Mouse (Mus musculus) lung, postnatal 0 days (tissue): ENCODE data around the gene Sphk2. TPM values are rescaled to one million over a fixed set of nuclear protein-coding genes. Genes with fewer than 3 reads are reported as not detected.

Experiments
- ATAC-seq: fragments of 200-750 bp; cut with Nextera tagmentation; 2 replicates; pipeline ENCODE4 v1.8.0; 2017; ENCODE audit warnings: moderate library complexity
- DNase-seq: peaks from one replicate; pipeline ENCODE4 v3.0.0-alpha.2; 2016; ENCODE audit warnings: low spot score
- H3K27ac ChIP-seq: fragments of 300-500 bp; sonication (generic); 2 replicates; pipeline ENCODE4 v1.5.1; 2014; ENCODE audit warnings: antibody characterized with exemption, mild to moderate bottlenecking, low read length, mixed read lengths
- H3K27me3 ChIP-seq: fragments of 300-500 bp; sonication (generic); replicated peaks from 2 replicates; pipeline ENCODE4 v1.6.1; 2014; ENCODE audit warnings: low read length, mixed read lengths; ENCODE audit not compliant: insufficient read depth
- H3K36me3 ChIP-seq: fragments of 300-500 bp; sonication (generic); 2 replicates; pipeline ENCODE4 v1.6.1; 2014; ENCODE audit warnings: low read length, mixed read lengths; ENCODE audit not compliant: insufficient read depth
- H3K4me1 ChIP-seq: fragments of 300-500 bp; sonication (generic); 2 replicates; pipeline ENCODE4 v1.6.1; 2014; ENCODE audit warnings: antibody characterized with exemption, low read depth, low read length, mixed read lengths; ENCODE audit not compliant: insufficient read depth
- H3K4me2 ChIP-seq: fragments of 300-500 bp; sonication (generic); replicated peaks from 2 replicates; pipeline ENCODE4 v1.6.1; 2014; ENCODE audit warnings: low read depth, mild to moderate bottlenecking, low read length, moderate library complexity, mixed read lengths
- H3K4me3 ChIP-seq: fragments of 300-500 bp; sonication (generic); 2 replicates; pipeline ENCODE4 v1.5.1; 2014; ENCODE audit warnings: low read depth, low read length
- H3K9ac ChIP-seq: fragments of 300-500 bp; sonication (generic); replicated peaks from 2 replicates; pipeline ENCODE4 v1.6.1; 2014; ENCODE audit warnings: low read depth, mild to moderate bottlenecking
- H3K9me3 ChIP-seq: fragments of 300-500 bp; sonication (generic); 2 replicates; pipeline ENCODE4 v1.6.1; 2016; ENCODE audit warnings: low read length, mixed read lengths
- CTCF ChIP-seq: IDR thresholded peaks from 2 replicates; pipeline ENCODE4 v1.5.1; 2016; ENCODE audit warnings: antibody characterized with exemption, mild to moderate bottlenecking
- EP300 ChIP-seq: IDR thresholded peaks from 2 replicates; pipeline ENCODE4 v1.6.1; 2016; ENCODE audit warnings: antibody characterized with exemption, mild to moderate bottlenecking, control low read depth
- WGBS: fragments of 180-500 bp; shearing (Covaris S2); extraction: QIAGEN DNeasy Blood & Tissue Kit; methylation state at CpG from one replicate; pipeline ENCODE4 v1.1.7; 2014; 5-methylcytosine and 5-hydroxymethylcytosine counted together
- polyA plus RNA-seq: library from polyadenylated mRNA; unstranded; fragments of >200 nt; fragmentation: Nextera tagmentation; extraction: Ambion mirVana; gene quantifications from 2 replicates; pipeline ENCODE4 v1.2.1, GENCODE M21; 2015

Gene Sphk2
- polyA plus RNA-seq, 1 experiment from 2014 or later = 18.2 TPM

GRCm38 (mm10) chr7:45750162-45750561 lies 32.4 kb upstream of the Sphk2 start:
- no peak for DNase-seq
- H3K4me3 ChIP-seq = no peak overlapping the region
- no peak overlapping the region for H3K9ac ChIP-seq
- H3K27me3 ChIP-seq = no peaks in the 10 kb centered on the region
- H3K36me3 ChIP-seq = no peaks in the 10 kb centered on the region
- no peaks in the 10 kb centered on the region for H3K9me3 ChIP-seq
- ATAC-seq = no peak
- H3K4me2 ChIP-seq = no peak overlapping the region
- TF ChIP-seq CTCF = no peak
- no peak overlapping the region for H3K27ac ChIP-seq
- H3K4me1 ChIP-seq = no peaks in the 10 kb centered on the region
- 60% methylated on average over 9 of the region's 9 CpGs for WGBS

GRCm38 (mm10) chr7:45749401-45749800 lies 31.6 kb upstream of the Sphk2 start:
- Histone ChIP-seq H3K9ac (no peak overlapping the region), H3K36me3 (no peaks in the 10 kb centered on the region), H3K4me1 (no peaks in the 10 kb centered on the region), H3K27me3 (no peaks in the 10 kb centered on the region), H3K4me2 (no peak overlapping the region), H3K9me3 (no peaks in the 10 kb centered on the region), H3K4me3 (no peak overlapping the region), H3K27ac (no peak overlapping the region)
- TF ChIP-seq CTCF = no peak
- TF ChIP-seq EP300 = no peak
- 31% methylated on average over 9 of the region's 10 CpGs for WGBS
- ATAC-seq (no peak), DNase-seq (no peak)

GRCm38 (mm10) chr7:45748110-45748509 lies 30.3 kb upstream of the Sphk2 start:
- Histone ChIP-seq H3K4me3 (no peak overlapping the region), H3K27me3 (no peaks in the 10 kb centered on the region), H3K4me2 (no peak overlapping the region), H3K36me3 (no peaks in the 10 kb centered on the region), H3K9ac (no peak overlapping the region), H3K4me1 (no peaks in the 10 kb centered on the region), H3K27ac (no peak overlapping the region), H3K9me3 (no peaks in the 10 kb centered on the region)
- TF ChIP-seq CTCF = no peak
- TF ChIP-seq EP300 = no peak
- DNase-seq (no peak), ATAC-seq (peak; percentile 53)
- 48% methylated on average over 7 of the region's 7 CpGs for WGBS

- H3K27me3 ChIP-seq = no peaks in the 10 kb centered on the region
- DNase-seq (no peak), ATAC-seq (no peak)
- H3K4me3 ChIP-seq = no peak overlapping the region
- no peaks in the 10 kb centered on the region for H3K9me3 ChIP-seq
- no peaks in the 10 kb centered on the region for H3K4me1 ChIP-seq
- H3K4me2 ChIP-seq = no peak overlapping the region
- WGBS = 81% methylated on average over 5 of the region's 5 CpGs
- no peaks in the 10 kb centered on the region for H3K36me3 ChIP-seq
- H3K27ac ChIP-seq = no peak overlapping the region
- TF ChIP-seq CTCF = no peak
- no peak for TF ChIP-seq EP300
- H3K9ac ChIP-seq = no peak overlapping the region
These were observed 29.6 kb upstream of the Sphk2 start for GRCm38 (mm10) chr7:45747450-45747849.

GRCm38 (mm10) chr7:45746518-45746917 lies 28.7 kb upstream of the Sphk2 start:
- no peaks in the 10 kb centered on the region for H3K27me3 ChIP-seq
- no peaks in the 10 kb centered on the region for H3K4me1 ChIP-seq
- no peaks in the 10 kb centered on the region for H3K9me3 ChIP-seq
- H3K36me3 ChIP-seq = no peaks in the 10 kb centered on the region
- TF ChIP-seq EP300 (no peak), CTCF (peak; percentile 58)
- no peak for DNase-seq
- no peak overlapping the region for H3K27ac ChIP-seq
- no peak for ATAC-seq
- WGBS = 64% methylated on average over 6 of the region's 6 CpGs
- H3K4me3 ChIP-seq = no peak overlapping the region
- H3K4me2 ChIP-seq = no peak overlapping the region
- no peak overlapping the region for H3K9ac ChIP-seq

- no peaks in the 10 kb centered on the region for H3K27me3 ChIP-seq
- no peak overlapping the region for H3K4me2 ChIP-seq
- ATAC-seq = peak; percentile 80
- 22% methylated on average over 2 of the region's 2 CpGs for WGBS
- no peak overlapping the region for H3K4me3 ChIP-seq
- no peaks in the 10 kb centered on the region for H3K36me3 ChIP-seq
- no peak overlapping the region for H3K27ac ChIP-seq
- no peaks in the 10 kb centered on the region for H3K9me3 ChIP-seq
- peak; percentile 90 for DNase-seq
- no peak for TF ChIP-seq CTCF
- no peak for TF ChIP-seq EP300
- H3K4me1 ChIP-seq = no peaks in the 10 kb centered on the region
- no peak overlapping the region for H3K9ac ChIP-seq
These were observed 26.6 kb upstream of the Sphk2 start for GRCm38 (mm10) chr7:45744387-45744786.

- no peak overlapping the region for H3K9ac ChIP-seq
- no peak overlapping the region for H3K27ac ChIP-seq
- peak overlapping the region; percentile 48 for H3K4me2 ChIP-seq
- DNase-seq (peak; percentile 79), ATAC-seq (peak; percentile 68)
- H3K4me3 ChIP-seq = peak overlapping the region; percentile 24
- H3K9me3 ChIP-seq = no peaks in the 10 kb centered on the region
- no peaks in the 10 kb centered on the region for H3K27me3 ChIP-seq
- H3K4me1 ChIP-seq = no peaks in the 10 kb centered on the region
- no peaks in the 10 kb centered on the region for H3K36me3 ChIP-seq
- WGBS = 26% methylated on average over 19 of the region's 19 CpGs
- peak; percentile 52 for TF ChIP-seq CTCF
- no peak for TF ChIP-seq EP300
These were observed 24.5 kb upstream of the Sphk2 start for GRCm38 (mm10) chr7:45742338-45742737.
